Mouse (Mus musculus): ENCODE measurements around the gene Esp31. TPM values are rescaled to one million over a fixed set of nuclear protein-coding genes. Genes with fewer than 3 reads are reported as not detected.

Esp31 gene
- not detected in 2 replicates for polyA plus RNA-seq (2012)

DNA sequence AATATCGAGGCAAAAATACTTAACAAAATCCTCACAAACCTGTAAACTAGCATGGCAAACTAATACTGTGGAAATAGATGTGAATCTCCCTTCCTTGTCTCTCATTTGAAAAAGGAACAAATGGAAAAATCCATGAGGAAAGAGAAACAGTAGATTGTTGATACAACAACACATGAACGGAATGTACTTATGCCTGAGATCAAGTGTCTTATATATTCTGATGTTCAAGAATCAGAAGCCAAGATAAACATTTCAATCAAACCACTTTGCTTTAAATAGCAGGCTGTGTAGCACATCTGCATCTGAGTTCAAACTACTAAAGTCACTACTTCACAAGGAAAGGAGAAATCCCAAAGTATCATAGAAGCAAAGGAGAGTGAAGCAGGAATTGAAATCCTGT, at the start of gene Esp31:
Gene Esp31 (plus strand): TSS at position 301 of the 400 bp plus-strand sequence.

Other genes with a start within 250 kb of the Esp31 start
- not detected in 2 replicates for gene Esp36, start 219.3 kb upstream of the Esp31 start, polyA plus RNA-seq (2012)
- gene Esp34, start 85.3 kb upstream of the Esp31 start, polyA plus RNA-seq (2012), result not detected in 2 replicates

Measured in megakaryocyte-erythroid progenitor cell, adult 5 weeks (primary cell).